Mouse (Mus musculus) limb, embryonic 12.5 days (tissue): ENCODE data around the gene Tmem184b. TPM values are rescaled to one million over a fixed set of nuclear protein-coding genes. Genes with fewer than 3 reads are reported as not detected.

Source experiments
- ATAC-seq: fragments of 200-750 bp; cut with Nextera tagmentation; 2 replicates; pipeline ENCODE4 v1.8.0; 2017; ENCODE audit warnings: low read depth, moderate TSS enrichment; ENCODE audit not compliant: insufficient number of reproducible peaks, insufficient read depth, low FRiP score, low TSS enrichment
- H3K27ac ChIP-seq: fragments of 300-500 bp; sonication (generic); 2 replicates; pipeline ENCODE4 v1.5.1; 2016; ENCODE audit warnings: mild to moderate bottlenecking, moderate library complexity
- H3K27me3 ChIP-seq: fragments of 300-500 bp; sonication (generic); 2 replicates; pipeline ENCODE4 v1.6.1; 2016; ENCODE audit warnings: mild to moderate bottlenecking, moderate library complexity
- H3K36me3 ChIP-seq: fragments of 300-500 bp; sonication (generic); 2 replicates; pipeline ENCODE4 v1.6.1; 2016; ENCODE audit warnings: mild to moderate bottlenecking, moderate library complexity
- H3K4me1 ChIP-seq: fragments of 300-500 bp; sonication (generic); replicated peaks from 2 replicates; pipeline ENCODE4 v1.6.1; 2016
- H3K4me2 ChIP-seq: fragments of 300-500 bp; sonication (generic); 2 replicates; pipeline ENCODE4 v1.6.1; 2016; ENCODE audit warnings: mild to moderate bottlenecking, moderate library complexity
- H3K4me3 ChIP-seq: fragments of 300-500 bp; sonication (generic); replicated peaks from 2 replicates; pipeline ENCODE4 v1.5.1; 2016; ENCODE audit warnings: mild to moderate bottlenecking
- H3K9ac ChIP-seq: fragments of 300-500 bp; sonication (generic); replicated peaks from 2 replicates; pipeline ENCODE4 v1.6.1; 2016; ENCODE audit warnings: mild to moderate bottlenecking, moderate library complexity
- H3K9me3 ChIP-seq: fragments of 300-500 bp; sonication (generic); 2 replicates; pipeline ENCODE4 v1.6.1; 2016; ENCODE audit warnings: mild to moderate bottlenecking, moderate library complexity
- WGBS: fragments of 180-500 bp; shearing (Covaris S2); methylation state at CpG from one replicate; pipeline ENCODE4 v1.1.7; 2016; 5-methylcytosine and 5-hydroxymethylcytosine counted together
- polyA plus RNA-seq: library from polyadenylated mRNA; unstranded; fragments of >200 nt; fragmentation: Nextera tagmentation; extraction: Ambion mirVana; gene quantifications from 2 replicates; pipeline ENCODE4 v1.2.1, GENCODE M21; 2016

Tmem184b gene
- polyA plus RNA-seq, 1 experiment from 2014 or later, result 54.7 TPM

GRCm38 (mm10) chr15:79380468-79381444 is 22.6 kb downstream of the Tmem184b start:
- Histone ChIP-seq H3K9me3 (no peaks in the 10 kb centered on the region), H3K4me2 (no peak overlapping the region), H3K27ac (no peak overlapping the region), H3K9ac (no peak overlapping the region), H3K36me3 (peaks cover 37% of the 10 kb centered on the region), H3K4me1 (0 out of 2 replicates have a peak, but pooled peaks cover 4% of the 10 kb centered on the region), H3K4me3 (no peak overlapping the region), H3K27me3 (no peaks in the 10 kb centered on the region)
- 60% methylated on average over 21 of the region's 23 CpGs for WGBS
- no peak for ATAC-seq

GRCm38 (mm10) chr15:79379658-79380057 is 23.7 kb downstream of the Tmem184b start:
- H3K9me3 ChIP-seq, result no peaks in the 10 kb centered on the region
- H3K36me3 ChIP-seq, result peaks cover 43% of the 10 kb centered on the region
- no peak overlapping the region for H3K27ac ChIP-seq
- H3K27me3 ChIP-seq, result no peaks in the 10 kb centered on the region
- no peak overlapping the region for H3K4me3 ChIP-seq
- ATAC-seq, result no peak
- WGBS, result 92% methylated on average over 7 of the region's 7 CpGs
- H3K9ac ChIP-seq, result no peak overlapping the region
- H3K4me2 ChIP-seq, result no peak overlapping the region
- H3K4me1 ChIP-seq, result 0 out of 2 replicates have a peak, but pooled peaks cover 4% of the 10 kb centered on the region

- Histone ChIP-seq H3K9me3 (no peaks in the 10 kb centered on the region), H3K4me3 (no peak overlapping the region), H3K4me2 (no peak overlapping the region), H3K27me3 (no peaks in the 10 kb centered on the region), H3K4me1 (0 out of 2 replicates have a peak, but pooled peaks cover 4% of the 10 kb centered on the region), H3K9ac (no peak overlapping the region), H3K36me3 (peaks cover 49% of the 10 kb centered on the region), H3K27ac (no peak overlapping the region)
- 91% methylated on average over 10 of the region's 10 CpGs for WGBS
- no peak for ATAC-seq
Observed at GRCm38 (mm10) chr15:79378608-79379007, 24.8 kb downstream of the Tmem184b start.

- H3K4me3 ChIP-seq, result no peak overlapping the region
- H3K27me3 ChIP-seq, result no peaks in the 10 kb centered on the region
- no peak overlapping the region for H3K4me2 ChIP-seq
- no peak overlapping the region for H3K27ac ChIP-seq
- H3K9ac ChIP-seq, result no peak overlapping the region
- H3K4me1 ChIP-seq, result 0 out of 2 replicates have a peak, but pooled peaks cover 4% of the 10 kb centered on the region
- peaks cover 58% of the 10 kb centered on the region for H3K36me3 ChIP-seq
- no peaks in the 10 kb centered on the region for H3K9me3 ChIP-seq
- 80% methylated on average over 6 of the region's 6 CpGs for WGBS
- no peak for ATAC-seq
Observed at GRCm38 (mm10) chr15:79377681-79378080, 25.7 kb downstream of the Tmem184b start.

- H3K27ac ChIP-seq, result no peak overlapping the region; the same call in 1 of the 2 replicates
- H3K9me3 ChIP-seq, result no peaks in the 10 kb centered on the region
- H3K36me3 ChIP-seq, result peaks cover 88% of the 10 kb centered on the region
- no peaks in the 10 kb centered on the region for H3K4me1 ChIP-seq
- no peak overlapping the region for H3K4me3 ChIP-seq
- H3K27me3 ChIP-seq, result no peaks in the 10 kb centered on the region
- no peak overlapping the region for H3K4me2 ChIP-seq
- ATAC-seq, result no peak
- H3K9ac ChIP-seq, result no peak overlapping the region
- WGBS, result 41% methylated on average over 3 of the region's 3 CpGs
Observed at GRCm38 (mm10) chr15:79374760-79375159, 28.6 kb downstream of the Tmem184b start.

GRCm38 (mm10) chr15:79370281-79370843 is 33.0 kb downstream of the Tmem184b start:
- WGBS, result 86% methylated on average over 7 of the region's 7 CpGs
- Histone ChIP-seq H3K4me1 (0 out of 2 replicates have a peak, but pooled peaks cover 4% of the 10 kb centered on the region), H3K4me2 (no peak overlapping the region), H3K36me3 (peaks cover 97% of the 10 kb centered on the region), H3K27me3 (no peaks in the 10 kb centered on the region), H3K27ac (no peak overlapping the region), H3K4me3 (no peak overlapping the region), H3K9me3 (no peaks in the 10 kb centered on the region), H3K9ac (no peak overlapping the region)
- ATAC-seq, result no peak

- ATAC-seq, result no peak
- WGBS, result 78% methylated on average over 15 of the region's 15 CpGs
- H3K9me3 ChIP-seq, result no peaks in the 10 kb centered on the region
Observed at GRCm38 (mm10) chr15:79369452-79370280, 33.7 kb downstream of the Tmem184b start.

GRCm38 (mm10) chr15:79368861-79369440 is 34.4 kb downstream of the Tmem184b start:
- H3K36me3 ChIP-seq, result peaks cover 98% of the 10 kb centered on the region
- H3K4me3 ChIP-seq, result no peak overlapping the region
- H3K9ac ChIP-seq, result 0 out of 2 replicates have a peak overlapping the region, but pooled peaks have one; percentile 18
- no peak overlapping the region for H3K27ac ChIP-seq
- 0 out of 2 replicates have a peak, but pooled peaks cover 4% of the 10 kb centered on the region for H3K4me1 ChIP-seq
- H3K9me3 ChIP-seq, result no peaks in the 10 kb centered on the region
- ATAC-seq, result no peak
- no peak overlapping the region for H3K4me2 ChIP-seq
- WGBS, result 89% methylated on average over 8 of the region's 8 CpGs
- no peaks in the 10 kb centered on the region for H3K27me3 ChIP-seq

More at GRCm38 (mm10) chr15:79369452-79370280, 33.7 kb downstream of the Tmem184b start:
- no peak overlapping the region for H3K9ac ChIP-seq
- 0 out of 2 replicates have a peak, but pooled peaks cover 4% of the 10 kb centered on the region for H3K4me1 ChIP-seq
- no peak overlapping the region for H3K4me3 ChIP-seq
- H3K27ac ChIP-seq, result no peak overlapping the region
- no peak overlapping the region for H3K4me2 ChIP-seq
- H3K36me3 ChIP-seq, result peaks cover 98% of the 10 kb centered on the region
- H3K27me3 ChIP-seq, result no peaks in the 10 kb centered on the region

GRCm38 (mm10) chr15:79368313-79368811 is 35.0 kb downstream of the Tmem184b start:
- no peak for ATAC-seq

GRCm38 (mm10) chr15:79366402-79366801 is 37.0 kb downstream of the Tmem184b start:
- Histone ChIP-seq H3K27me3 (no peaks in the 10 kb centered on the region), H3K4me1 (0 out of 2 replicates have a peak, but pooled peaks cover 6% of the 10 kb centered on the region), H3K27ac (no peak overlapping the region), H3K9me3 (no peaks in the 10 kb centered on the region), H3K4me3 (no peak overlapping the region), H3K4me2 (no peak overlapping the region), H3K9ac (no peak overlapping the region), H3K36me3 (peaks cover 98% of the 10 kb centered on the region)
- whole genome bisulfite sequencing, result 96% methylated on average over 5 of the region's 5 CpGs
- ATAC-seq, result no peak

More at GRCm38 (mm10) chr15:79368313-79368811, 35.0 kb downstream of the Tmem184b start:
- Histone ChIP-seq H3K4me2 (no peak overlapping the region), H3K27me3 (no peaks in the 10 kb centered on the region), H3K36me3 (peaks cover 98% of the 10 kb centered on the region), H3K4me3 (no peak overlapping the region), H3K9me3 (no peaks in the 10 kb centered on the region), H3K9ac (0 out of 2 replicates have a peak overlapping the region, but pooled peaks have one; percentile 18), H3K4me1 (0 out of 2 replicates have a peak, but pooled peaks cover 4% of the 10 kb centered on the region), H3K27ac (no peak overlapping the region)
- 71% methylated on average over 14 of the region's 14 CpGs for WGBS
